Mouse (Mus musculus) cerebellum, adult 2 months (tissue): ENCODE data around the gene Dis3l. TPM values are rescaled to one million over a fixed set of nuclear protein-coding genes. Genes with fewer than 3 reads are reported as not detected.
"Not testable (repeated sequence)": the region's sequence is repeated elsewhere in the genome, so short reads cannot be mapped to it uniquely, and the experiment has no call there.

ENCODE experiments used
- DNase-seq, 2 experiments: peaks; one replicate each; pipeline ENCODE4 v3.0.0; 2021
- H3K27ac ChIP-seq: fragments of 200-500 bp; 2 replicates; pipeline ENCODE4 v1.5.1; 2012; ENCODE audit warnings: low read length, control low read depth, inconsistent platforms; ENCODE audit not compliant: insufficient read depth
- H3K27me3 ChIP-seq: fragments of 200-500 bp; 2 replicates; pipeline ENCODE4 v1.6.1; 2012; ENCODE audit warnings: inconsistent platforms, mild to moderate bottlenecking, low read length, moderate library complexity; ENCODE audit not compliant: control insufficient read depth, insufficient read depth
- H3K4me1 ChIP-seq: fragments of 200-500 bp; 2 replicates; pipeline ENCODE4 v1.6.1; 2011; ENCODE audit warnings: low read length; ENCODE audit not compliant: control insufficient read depth, insufficient read depth
- H3K4me3 ChIP-seq: fragments of 200-500 bp; replicated peaks from 2 replicates; pipeline ENCODE3; 2011; ENCODE audit warnings: mild to moderate bottlenecking, low read depth, low read length, control low read depth; ENCODE audit not compliant: insufficient read depth
- CTCF ChIP-seq: fragments of 200-500 bp; IDR thresholded peaks from 2 replicates; pipeline ENCODE4 v1.5.1; 2011; ENCODE audit warnings: low read depth, mild to moderate bottlenecking, control low read depth, low read length, moderate library complexity, borderline replicate concordance; ENCODE audit not compliant: insufficient read depth
- POLR2A ChIP-seq: fragments of 200-500 bp; IDR thresholded peaks from 2 replicates; pipeline ENCODE4 v1.6.1; 2011; ENCODE audit warnings: low read length, control low read depth, borderline replicate concordance; ENCODE audit not compliant: insufficient read depth
- WGBS: fragments of 180-500 bp; shearing (Covaris S2); methylation state at CpG from one replicate; pipeline ENCODE4 v1.1.7; 2018; 5-methylcytosine and 5-hydroxymethylcytosine counted together
- polyA plus RNA-seq: library from polyadenylated mRNA; depleted of rRNA; stranded (reverse); fragments of >200 nt; gene quantifications from 2 replicates; pipeline ENCODE4 v1.2.3, GENCODE M21; 2012

The Dis3l gene
- polyA plus RNA-seq, 1 experiment = 43.0 TPM

GRCm38 (mm10) chr9:64278665-64279310 lies 62.3 kb downstream of the Dis3l start:
- DNase-seq = no peak
- no peaks in the 10 kb centered on the region for H3K4me1 ChIP-seq
- no peak overlapping the region for H3K27ac ChIP-seq
- 94% methylated on average over 6 of the region's 6 CpGs for whole genome bisulfite sequencing
- H3K27me3 ChIP-seq = no peaks in the 10 kb centered on the region
- no peak overlapping the region for H3K4me3 ChIP-seq
- no peak for TF ChIP-seq POLR2A
- no peak for TF ChIP-seq CTCF

DNA sequence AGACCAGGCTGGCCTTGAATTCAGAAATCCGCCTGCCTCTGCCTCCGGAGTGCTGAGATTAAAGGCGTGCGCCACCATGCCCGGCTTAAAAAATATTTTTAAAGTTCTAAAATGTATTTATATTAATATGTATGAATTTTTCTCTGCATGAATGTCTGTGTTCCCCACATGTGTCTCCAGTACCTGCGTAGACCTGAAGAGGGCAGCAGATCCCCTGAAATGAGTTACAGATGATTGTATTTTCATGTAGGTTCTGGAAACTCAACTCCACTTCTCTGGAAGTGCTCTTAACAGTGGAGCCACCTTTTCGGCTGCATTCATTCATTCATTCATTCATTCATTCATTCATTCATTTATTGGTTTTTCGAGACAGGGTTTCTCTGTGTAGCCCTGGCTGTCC lies 63.4 kb downstream of the Dis3l start:
- H3K4me1 ChIP-seq = no peaks in the 10 kb centered on the region
- H3K27ac ChIP-seq = no peak overlapping the region
- peak; percentile 53 to 73 for DNase-seq
- TF ChIP-seq POLR2A (no peak), CTCF (peak; percentile 71)
- no peak overlapping the region for H3K4me3 ChIP-seq
- H3K27me3 ChIP-seq = no peaks in the 10 kb centered on the region
- WGBS = 70% methylated on average over 8 of the region's 8 CpGs

DNA sequence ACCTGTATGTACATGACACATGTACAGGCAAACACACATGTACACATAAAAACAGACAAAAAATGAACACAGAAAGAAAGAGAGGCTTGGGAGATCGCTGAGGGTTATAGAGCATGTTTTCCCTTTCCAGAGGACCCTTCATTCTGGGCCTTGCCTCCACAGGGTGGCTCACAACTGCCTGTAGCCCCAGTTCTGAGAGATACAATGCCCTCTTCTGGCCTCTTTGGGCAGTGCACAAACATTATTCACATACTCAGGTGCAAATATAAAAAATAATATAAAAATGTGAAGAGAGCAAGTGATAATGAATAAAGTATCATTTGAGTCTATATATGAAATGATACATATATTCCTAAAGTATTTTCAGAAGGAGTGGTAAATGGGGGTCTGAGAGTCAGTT lies 66.2 kb downstream of the Dis3l start:
- H3K27ac ChIP-seq = no peak overlapping the region
- 77% methylated on average over 1 of the region's 1 CpGs for WGBS

GRCm38 (mm10) chr9:64274291-64274690 lies 66.8 kb downstream of the Dis3l start:
- H3K4me3 ChIP-seq = no peak overlapping the region
- 80% methylated on average over 4 of the region's 4 CpGs for WGBS
- H3K27me3 ChIP-seq = no peaks in the 10 kb centered on the region
- TF ChIP-seq CTCF (no peak), POLR2A (no peak)
- no peak for DNase-seq
- no peaks in the 10 kb centered on the region for H3K4me1 ChIP-seq
- no peak overlapping the region for H3K27ac ChIP-seq

More for the DNA sequence above, 66.2 kb downstream of the Dis3l start:
- DNase-seq = no peak
- no peaks in the 10 kb centered on the region for H3K27me3 ChIP-seq
- TF ChIP-seq CTCF (no peak), POLR2A (no peak)
- no peak overlapping the region for H3K4me3 ChIP-seq
- no peaks in the 10 kb centered on the region for H3K4me1 ChIP-seq

GRCm38 (mm10) chr9:64273757-64274156 lies 67.3 kb downstream of the Dis3l start:
- TF ChIP-seq CTCF (no peak), POLR2A (no peak)
- Histone ChIP-seq H3K27me3 (no peaks in the 10 kb centered on the region), H3K4me1 (no peaks in the 10 kb centered on the region), H3K4me3 (no peak overlapping the region), H3K27ac (no peak overlapping the region)
- DNase-seq = peak in 1 of 2 experiments; percentile 38
- 11% methylated on average over 4 of the region's 4 CpGs for WGBS

- Histone ChIP-seq H3K27me3 (no peaks in the 10 kb centered on the region), H3K4me3 (no peak overlapping the region), H3K4me1 (no peaks in the 10 kb centered on the region), H3K27ac (no peak overlapping the region)
- peak; percentile 49; the same call in 1 of the 2 replicates for TF ChIP-seq CTCF
- no peak for TF ChIP-seq POLR2A
- 41% methylated on average over 7 of the region's 7 CpGs for WGBS
- DNase-seq = peak; percentile 29
Observed at GRCm38 (mm10) chr9:64272611-64273010, 68.5 kb downstream of the Dis3l start.

DNA sequence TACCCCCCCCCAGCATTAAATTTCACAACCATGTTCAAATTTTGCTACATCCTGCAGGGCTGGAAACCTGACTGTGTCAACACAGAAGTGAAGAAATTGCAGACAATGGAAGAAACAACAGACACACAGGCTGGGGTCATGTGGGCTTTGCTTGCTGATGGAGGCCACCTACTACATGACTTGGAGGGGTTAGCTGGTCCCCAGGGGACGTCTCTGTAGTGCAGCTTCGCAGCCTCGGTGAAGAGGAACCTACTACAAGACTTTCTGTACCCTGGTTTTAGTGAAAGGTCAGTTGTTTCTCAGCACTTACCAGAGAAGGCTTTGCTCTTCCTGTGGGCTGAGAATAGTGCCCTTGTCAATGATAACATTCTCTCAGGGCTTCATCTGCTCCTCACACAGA lies 69.8 kb downstream of the Dis3l start:
- TF ChIP-seq CTCF = no peak
- no peak for DNase-seq
- H3K4me1 ChIP-seq = no peaks in the 10 kb centered on the region
- H3K27me3 ChIP-seq = no peaks in the 10 kb centered on the region
- WGBS = 50% methylated on average over 3 of the region's 3 CpGs
- H3K4me3 ChIP-seq = no peak overlapping the region
- H3K27ac ChIP-seq = no peak overlapping the region

DNA sequence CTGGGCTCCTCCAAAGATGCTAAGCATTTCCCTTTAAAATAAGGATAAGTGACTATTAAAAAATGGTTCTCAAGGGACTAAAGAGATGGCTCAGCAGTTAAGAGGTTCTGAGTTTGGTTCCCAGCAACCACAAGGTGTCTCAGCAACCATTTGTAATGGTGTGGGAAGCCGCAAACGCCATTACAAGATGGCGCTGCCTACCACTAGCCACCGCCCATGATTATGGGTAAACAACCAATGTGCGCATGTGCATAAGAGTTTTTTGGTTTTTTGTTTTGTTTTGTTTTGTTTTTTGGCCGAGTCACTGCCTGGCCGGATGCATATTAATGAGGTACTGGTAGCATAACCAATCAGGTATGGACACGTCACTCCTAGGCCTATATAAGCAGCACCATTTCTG lies 72.3 kb downstream of the Dis3l start:
- not testable (repeated sequence) for H3K4me3 ChIP-seq, DNase-seq, H3K27ac ChIP-seq, H3K4me1 ChIP-seq, H3K27me3 ChIP-seq
- WGBS = 91% methylated on average over 8 of the region's 8 CpGs

DNA sequence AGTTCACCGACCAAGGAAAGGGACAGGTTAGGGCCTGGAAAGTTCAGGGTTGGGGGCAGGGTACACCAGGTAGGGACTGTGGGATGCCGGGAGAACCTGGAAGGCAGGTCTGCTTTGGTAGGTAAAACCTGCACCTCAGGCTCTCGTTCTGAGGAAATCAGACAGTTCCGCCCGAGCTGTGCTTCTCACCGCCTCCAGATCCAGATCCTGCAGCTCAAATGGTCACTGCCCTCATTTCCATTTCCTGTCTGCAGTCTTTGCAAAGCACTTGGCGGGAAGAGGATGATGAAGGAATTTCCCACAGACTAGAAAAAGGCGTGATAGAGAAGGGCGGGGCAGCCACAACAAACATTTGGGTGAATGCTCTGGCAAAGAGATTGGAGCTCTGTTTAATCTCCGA lies 72.9 kb downstream of the Dis3l start:
- H3K27me3 ChIP-seq = no peaks in the 10 kb centered on the region
- 87% methylated on average over 10 of the region's 10 CpGs for WGBS
- H3K27ac ChIP-seq = no peak overlapping the region
- TF ChIP-seq POLR2A (no peak), CTCF (no peak)
- H3K4me3 ChIP-seq = no peak overlapping the region
- DNase-seq = no peak
- no peaks in the 10 kb centered on the region for H3K4me1 ChIP-seq
